Mouse (Mus musculus) cerebellum, postnatal 36 days (tissue): Measurements from ENCODE around the gene Rnf220.

Experiments used
- DNase-seq, 2 experiments: peaks; one replicate each; pipeline ENCODE4 v3.0.0; 2021 to 2022; ENCODE audit warnings: mixed read lengths in 2 of 2

Rnf220 gene

DNA sequence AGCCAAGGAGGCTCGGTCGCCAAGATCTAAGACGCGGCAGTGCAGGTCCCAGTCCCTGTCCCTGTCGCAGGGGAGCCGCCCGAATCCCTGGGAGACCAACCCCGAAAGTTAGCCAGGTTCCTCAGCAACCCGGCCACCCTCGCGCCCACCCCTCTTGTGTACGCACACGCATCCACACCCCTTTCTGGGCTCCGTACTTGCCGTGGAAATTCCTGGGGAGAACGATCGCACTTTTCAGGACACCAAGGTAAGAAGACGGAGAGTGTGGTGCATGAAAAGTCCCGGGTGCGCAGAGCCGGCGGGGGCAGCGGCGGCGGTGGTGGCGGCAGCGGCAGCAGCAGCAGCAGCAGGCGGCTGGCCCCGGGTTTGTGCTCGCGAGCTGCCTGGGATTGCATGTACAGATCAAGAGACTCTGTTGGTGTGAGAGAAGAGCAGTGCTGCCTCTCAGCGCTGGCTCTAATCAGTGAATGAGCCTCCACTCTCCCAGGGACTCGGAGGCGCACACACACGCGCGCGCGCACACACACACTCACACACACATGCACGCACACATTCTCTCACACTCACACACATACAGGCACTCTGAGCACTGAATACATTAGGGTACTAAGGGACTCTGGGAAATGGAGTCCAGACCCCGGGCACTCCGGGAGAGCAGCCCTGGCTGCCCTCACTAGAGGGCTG, at the start of gene Rnf220:
Rnf220 (minus strand) TSS at position 571 of the 684 bp plus-strand sequence.
- peak; percentile 10 to 14 for DNase-seq

DNA sequence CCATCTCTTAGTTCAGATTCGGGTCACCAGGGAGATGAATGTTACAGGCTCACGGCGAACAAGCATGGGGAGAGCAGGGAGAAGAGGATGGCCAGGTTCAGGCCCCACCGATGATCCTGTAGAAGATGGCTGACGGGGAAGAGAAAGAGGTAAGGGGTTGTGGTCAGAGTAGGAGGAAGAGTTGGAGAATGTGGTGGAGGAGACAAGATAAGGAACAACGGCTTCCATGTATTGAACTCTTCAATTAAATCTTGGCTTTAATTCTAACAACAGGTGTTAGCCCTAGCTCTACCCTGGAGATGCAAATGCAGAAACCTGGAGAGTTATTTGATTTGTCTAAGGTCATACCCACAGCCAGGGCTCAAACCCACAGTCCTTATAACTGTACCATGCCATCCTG, 49.8 kb upstream of the Rnf220 start:
- DNase-seq = no peak

DNA sequence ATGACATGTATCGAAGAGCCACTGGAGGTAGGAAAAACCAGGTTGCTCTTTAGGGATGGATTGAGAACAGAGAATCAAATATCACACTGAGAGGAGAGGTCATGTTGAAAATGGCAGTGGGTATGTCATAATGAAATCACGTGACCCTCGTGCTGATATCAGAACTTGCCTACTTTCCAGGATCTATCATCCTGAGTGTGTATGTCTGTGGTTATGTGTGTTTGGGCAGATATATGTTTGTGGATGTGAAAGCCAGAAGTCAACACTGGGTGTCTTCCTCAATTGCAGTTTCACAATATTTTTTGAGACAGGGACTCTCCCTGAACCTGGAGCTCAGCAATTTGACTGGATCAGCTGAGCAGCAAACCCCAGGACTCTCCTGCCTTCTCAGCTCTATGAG, 48.6 kb upstream of the Rnf220 start:
- DNase-seq = no peak

DNA sequence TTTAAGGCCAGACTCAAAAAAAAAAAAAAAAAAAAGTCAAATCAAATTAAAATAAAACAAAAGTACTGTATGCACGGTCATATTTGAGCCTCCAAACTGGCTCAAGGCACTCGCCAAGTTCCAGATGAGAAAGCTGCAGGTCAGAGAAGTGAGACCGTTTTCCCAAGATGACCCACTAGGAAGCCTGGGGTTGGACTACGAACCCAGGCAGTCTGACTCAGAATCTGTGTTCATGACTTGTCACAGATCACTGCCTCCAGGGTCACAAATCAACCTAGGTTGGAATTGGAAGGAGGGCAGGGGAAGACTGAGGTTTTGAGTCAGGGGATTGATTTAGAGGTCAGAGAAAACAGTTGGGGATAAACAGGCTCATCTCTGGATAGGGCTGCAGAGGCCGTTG, 43.7 kb upstream of the Rnf220 start:
- DNase-seq = no peak

DNA sequence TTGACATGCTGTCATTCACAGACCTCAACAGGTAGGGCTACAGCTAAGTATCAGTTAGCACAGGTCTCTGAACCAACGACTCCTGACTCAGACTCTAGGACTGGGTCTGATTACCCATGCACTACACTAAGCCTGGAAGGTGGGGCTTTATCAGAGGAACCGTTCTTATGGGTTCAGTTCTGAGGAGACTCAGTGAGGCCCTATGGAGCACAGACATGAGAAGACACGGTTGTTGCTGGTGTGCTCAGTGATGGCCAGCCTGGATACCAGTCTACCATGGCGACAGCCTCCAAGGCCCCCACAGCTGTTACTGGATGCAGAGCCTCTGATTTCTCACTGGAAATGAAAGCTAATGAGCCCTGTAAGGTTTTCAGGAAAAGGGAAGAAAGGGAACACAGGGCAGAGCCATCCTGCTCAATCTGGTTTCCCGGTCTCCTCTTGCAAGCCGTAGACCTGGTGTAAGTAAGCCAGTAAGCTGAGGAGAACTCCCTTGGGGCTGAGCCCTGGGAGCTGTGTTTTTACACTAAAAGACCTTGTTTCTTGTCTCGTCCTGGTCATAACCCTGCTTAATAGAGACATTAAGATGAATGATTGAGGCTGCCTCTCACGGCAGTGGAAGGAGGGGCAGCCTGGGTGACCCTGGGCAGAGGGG, 42.6 kb upstream of the Rnf220 start:
- no peak for DNase-seq

DNA sequence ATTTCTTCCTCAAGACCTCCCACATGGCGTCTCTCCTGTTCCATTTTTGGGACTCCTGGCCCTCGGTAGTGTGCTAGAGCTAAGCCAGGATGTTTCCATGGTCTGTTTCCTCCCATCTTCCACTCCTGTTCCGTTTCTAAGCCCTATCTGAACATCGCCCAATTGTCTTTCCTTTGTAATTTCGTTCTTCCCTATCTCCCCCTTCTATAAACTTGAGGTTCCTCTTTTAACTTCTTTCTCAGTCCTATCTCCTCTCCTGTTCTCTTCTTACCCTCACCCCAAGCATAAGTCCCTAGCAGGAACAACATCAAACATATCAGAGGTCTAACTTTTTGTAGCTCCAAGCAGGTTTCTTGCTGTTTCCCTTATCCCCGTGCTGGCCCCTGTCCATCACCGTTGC, 40.1 kb upstream of the Rnf220 start:
- no peak for DNase-seq

DNA sequence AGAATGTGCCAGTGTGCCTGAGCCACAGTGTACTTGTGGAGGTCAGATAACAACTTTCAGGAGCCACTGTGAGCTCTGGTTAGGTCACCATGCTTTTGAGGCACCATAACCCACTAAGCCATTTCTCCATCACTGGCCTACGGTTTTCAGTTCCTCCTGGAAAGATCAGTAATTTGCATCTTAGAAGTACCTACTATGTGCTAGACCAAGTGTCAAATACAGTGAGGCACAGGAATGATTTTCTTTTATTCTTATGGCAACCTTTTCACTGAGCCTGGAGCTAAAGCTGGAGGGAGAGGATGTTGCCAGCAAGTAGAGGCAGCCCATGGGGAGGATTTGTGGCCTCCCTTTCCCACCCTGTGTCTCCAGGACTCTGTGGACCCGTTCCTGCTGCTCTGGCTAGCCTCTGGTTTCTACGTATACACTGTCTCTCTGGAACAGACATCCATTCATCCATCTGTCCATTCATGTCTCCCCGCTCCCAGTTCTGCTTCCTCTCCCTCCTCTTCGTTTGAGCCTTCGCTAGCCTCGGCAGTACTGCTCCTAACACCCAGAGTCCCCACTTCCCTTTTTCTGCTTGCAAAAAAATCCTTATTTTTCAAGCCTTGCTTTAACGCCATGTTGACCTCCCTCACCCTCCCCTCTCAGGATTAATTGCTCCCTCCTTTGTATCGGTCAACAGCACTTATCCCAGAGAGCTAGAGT, 38.8 kb upstream of the Rnf220 start:
- DNase-seq = no peak

DNA sequence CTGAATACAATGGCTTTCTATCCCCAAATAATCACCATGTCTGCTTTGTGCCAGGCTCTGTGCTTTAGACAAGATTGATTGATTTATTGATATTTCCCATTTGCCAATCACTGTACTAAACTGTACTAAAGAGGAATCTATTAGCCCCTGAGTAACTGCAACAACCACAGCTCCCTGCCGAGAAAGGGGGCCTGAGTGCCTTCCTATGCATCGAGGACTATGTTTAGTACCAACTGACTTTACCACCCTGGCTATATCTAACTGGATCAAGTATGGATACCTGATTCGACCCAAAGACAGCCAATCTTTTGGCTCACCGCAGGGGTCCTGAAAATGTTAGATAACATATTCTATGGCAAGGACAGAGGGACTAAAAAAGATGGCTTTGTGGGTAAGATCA, 33.0 kb upstream of the Rnf220 start:
- DNase-seq = no peak

DNA sequence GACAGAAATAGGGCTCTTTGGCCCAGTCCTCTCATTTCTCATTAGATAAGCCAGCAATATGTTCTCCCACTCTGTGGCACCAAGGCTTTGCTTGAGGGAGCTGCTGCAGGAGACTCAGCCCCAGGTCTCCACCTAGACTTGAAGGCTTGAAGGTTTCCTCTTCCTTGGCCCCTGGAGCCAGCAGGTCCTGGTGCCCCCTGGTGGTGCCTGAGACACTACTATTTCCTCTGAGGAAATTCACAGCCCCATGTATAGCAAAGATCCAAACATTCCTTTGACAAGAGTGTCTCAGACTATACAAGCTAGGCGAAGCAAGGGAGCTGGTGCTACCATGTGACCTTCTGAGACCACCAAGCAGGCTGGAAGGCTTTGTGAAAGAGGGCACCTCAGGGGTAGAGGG, 31.1 kb upstream of the Rnf220 start:
- peak; percentile 9 to 17 for DNase-seq

DNA sequence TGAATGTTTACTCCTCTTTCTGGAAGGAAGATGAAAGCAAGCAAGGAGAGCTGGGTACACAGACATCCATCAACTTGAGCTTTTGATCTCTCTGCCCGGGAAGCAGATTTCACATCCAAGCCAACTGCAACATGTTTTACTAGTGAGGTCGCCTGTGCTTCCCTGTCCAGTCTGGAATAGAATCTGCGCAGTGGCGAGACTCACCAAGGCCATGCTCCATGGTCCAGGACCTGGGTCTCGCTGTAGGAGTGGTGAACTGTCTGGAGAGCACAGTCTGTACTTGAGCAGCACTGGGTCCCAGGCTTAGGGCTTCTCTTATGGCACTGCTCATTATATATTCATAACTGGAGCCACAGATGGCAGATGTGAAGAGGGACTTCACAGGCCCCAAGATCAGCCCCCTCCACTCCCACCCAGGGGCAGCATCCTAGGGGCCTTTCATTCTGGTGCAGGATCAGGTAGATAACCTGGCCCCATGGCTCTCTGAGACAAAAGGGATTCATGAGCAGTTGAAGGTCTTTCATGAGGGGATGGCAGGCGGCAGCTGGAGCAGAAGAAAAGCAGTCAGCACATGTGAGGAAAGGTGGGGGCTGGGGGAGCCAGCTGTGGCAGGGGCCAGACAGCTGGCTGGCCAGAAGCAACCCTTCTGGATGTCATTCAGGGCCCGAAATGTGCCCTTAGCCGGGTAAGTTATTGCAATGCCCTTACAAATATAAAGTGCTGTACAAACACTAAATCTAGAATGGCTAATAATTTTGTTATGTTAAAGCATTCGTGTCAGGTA, 30.5 kb upstream of the Rnf220 start:
- DNase-seq = no peak

DNA sequence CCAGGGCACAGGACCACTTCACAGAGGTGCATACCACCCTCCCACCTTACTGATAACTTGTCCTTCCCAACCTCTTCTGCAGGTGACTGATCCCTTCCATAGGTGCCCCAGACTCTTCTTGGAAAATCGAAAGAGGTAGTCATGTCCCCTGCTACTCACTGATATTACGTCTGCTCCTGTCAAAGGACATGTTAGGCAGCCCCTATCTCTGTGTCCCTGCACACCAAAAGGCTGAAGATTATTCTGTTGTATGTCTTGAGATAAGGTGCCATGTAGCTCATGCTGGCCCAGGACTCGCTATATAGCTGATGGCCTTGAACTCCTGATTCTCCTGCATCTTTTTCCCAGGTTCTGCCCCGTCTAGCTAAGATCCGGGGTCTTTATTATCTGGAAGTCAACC, 29.1 kb upstream of the Rnf220 start:
- no peak for DNase-seq

DNA sequence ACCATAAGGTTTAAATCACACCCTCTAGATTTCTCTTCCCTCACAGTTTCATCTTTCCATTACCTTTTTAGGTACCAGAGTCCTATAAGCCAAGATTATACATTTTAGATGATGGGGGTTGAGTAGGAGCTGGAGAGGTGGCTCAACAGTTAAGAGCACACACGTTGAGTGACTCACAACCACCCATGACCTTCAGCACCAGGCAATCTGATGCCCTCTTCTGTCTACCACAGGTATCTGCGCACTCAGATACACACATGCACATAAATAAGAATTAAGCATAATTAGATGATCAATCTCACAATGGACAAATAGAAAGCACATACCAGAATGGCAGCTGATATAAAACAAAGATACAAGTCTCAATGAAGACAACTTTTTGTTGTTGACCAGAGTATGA, 24.5 kb upstream of the Rnf220 start:
- no peak for DNase-seq

DNA sequence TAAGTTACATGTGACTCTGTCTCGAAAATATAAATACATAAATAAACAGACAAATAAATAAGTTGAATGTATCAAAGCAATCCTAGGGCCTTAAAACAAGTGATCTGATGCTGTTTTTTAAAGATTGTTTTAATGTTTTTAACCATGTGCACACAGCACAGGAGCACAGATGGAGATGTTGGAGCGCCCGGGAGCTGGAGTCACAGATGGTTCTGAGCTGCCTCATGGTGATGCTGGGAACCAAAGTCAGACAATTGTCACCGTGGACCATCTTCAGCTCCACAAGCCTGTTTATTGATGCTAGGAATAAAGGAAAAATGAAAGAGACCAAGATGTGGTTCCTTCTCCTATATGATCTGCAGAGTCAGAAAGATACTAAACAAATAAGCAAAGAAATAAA, 21.4 kb upstream of the Rnf220 start:
- DNase-seq = no peak

DNA sequence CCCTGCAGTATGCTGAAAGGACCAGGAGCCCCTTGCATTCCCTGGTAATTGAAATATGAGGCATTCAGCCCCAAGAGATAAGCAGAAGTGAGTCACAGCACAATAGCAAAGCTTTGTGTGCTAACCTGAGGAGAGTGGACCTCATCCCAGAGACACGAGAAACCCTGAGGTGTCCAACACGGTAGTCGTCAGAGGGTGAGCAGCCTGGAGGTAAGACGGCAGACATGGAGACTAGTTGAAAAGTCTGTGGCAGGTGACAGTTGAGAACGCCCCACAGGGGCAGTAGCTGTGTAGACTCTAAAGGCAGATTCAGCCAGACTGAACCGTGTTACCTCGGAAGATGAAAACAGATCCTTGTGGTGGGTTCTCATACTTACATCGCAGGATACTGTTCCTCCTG, 2.2 kb upstream of the Rnf220 start:
- DNase-seq = no peak

DNA sequence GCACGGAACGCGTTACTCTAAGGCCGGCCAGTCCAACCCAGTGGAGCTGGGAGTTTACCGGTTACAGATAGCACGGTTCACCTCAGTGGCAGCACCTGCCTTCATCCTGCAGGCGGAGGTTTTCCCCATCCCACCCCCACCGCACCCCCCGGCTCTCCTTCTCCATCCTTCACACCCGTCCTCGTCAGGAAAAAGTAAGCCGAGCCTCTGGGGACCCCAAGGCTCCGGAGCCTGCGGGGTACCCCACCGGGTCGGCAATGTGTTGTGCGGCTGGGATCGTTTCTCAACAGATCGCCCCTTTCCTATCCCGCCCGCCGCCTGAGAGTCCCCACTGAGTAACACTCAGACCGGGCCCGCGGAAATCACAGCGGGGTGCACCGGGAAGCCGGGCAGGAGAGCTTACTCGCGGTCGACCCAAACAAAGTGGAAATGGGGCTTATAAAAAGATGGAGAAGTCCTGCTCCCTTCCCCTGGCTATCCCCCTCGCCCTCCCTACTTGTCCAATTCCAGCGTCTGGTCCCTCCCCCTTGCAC, 917 bp downstream of the Rnf220 start:
- peak in 1 of 2 experiments; percentile 6 for DNase-seq

DNA sequence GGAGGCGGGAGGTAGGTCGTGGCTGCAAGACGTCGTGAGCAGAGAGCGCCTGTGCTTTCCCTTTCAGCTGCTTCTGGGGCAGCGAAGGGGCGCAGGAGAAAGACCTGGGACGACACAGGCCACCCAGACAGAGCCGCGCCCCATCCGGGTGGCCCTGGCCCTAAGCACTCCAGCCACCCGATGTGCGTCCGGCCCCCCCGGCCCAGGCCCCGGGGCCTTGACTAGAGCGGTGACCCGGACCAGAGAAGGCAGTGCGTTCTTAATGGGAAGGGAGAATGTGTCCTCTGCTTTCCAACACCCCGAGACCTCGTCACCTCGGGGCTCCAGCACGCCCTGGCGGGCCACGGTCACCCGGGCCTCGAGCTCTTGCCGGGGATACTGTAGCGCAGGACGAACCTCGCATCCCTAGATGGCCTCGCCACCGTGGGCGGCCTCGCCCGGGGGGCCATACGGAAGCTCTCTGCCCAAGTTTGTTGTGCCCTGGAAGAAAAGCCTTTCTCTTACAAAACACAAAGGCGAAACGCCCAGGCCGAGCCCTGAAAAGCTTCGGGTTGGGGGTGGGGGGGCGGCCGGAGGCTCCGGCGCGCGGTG, 1.8 kb downstream of the Rnf220 start:
- DNase-seq = peak in 1 of 2 experiments; percentile 7

DNA sequence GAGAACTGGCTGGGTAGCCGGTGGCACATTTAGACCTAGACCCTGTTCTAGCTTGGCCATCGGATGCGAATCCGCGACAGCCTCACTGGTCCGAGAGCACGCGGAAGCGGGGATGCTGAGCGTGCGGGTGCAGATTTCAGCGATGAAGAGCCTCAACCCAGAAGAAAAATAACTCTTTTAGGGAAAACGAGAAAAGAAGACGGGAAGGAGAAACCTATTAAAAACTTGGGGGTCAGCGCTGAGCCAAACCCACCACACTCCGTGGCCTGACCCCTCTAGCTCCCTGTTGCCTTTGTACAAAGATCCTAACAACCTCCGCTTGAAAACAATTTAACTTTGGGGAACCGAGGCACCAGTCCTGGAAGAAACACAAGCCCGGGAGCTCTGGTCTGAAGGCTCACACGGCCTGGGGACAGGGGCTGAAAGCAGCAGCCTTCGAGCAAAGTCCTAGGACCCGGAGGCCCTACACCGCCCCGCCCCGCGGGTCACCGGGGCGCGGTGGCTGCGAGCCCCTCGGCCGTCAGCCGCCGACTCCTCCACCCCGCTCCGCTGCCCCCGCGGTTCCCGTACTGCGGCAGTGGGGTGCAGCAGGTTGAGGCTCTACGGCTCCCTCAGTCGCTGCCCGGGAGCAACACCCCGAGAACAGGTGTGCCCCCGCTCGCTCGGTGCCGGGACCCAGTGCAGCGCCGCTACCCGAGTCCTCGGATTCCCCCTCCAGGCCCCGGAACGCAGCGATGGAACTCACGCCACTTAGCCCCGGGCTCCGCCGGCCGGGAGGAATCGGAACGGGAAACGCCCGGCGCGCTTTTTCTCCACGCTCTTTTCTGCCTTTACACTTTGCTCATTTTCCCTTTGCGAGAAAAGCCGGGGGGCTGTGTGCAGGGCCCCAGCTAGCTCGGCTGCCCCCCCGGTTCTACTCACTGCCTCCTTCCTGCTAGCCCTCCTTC, 2.7 kb downstream of the Rnf220 start:
- peak; percentile 14 to 22 for DNase-seq

DNA sequence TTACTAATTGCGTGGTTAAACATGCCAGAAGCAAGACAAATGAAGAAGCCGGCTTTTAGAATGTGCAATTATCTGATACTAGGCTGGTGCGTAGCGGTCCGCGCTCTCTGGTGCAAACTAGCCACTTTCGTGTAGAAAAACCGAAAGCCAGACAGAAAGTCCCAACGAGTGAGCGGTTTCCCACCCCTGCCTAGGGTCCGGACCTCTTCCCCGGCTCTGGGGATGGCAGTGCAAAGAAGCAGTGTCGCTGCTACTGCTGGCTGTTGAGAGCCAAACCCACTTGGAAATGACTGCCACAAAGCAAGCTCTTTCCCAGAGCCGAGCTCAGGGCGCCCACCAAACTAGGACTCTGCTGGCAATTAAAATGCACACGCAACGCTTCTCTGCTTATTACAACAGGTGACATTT, 3.7 kb downstream of the Rnf220 start:
- peak in 1 of 2 experiments; percentile 32 for DNase-seq

DNA sequence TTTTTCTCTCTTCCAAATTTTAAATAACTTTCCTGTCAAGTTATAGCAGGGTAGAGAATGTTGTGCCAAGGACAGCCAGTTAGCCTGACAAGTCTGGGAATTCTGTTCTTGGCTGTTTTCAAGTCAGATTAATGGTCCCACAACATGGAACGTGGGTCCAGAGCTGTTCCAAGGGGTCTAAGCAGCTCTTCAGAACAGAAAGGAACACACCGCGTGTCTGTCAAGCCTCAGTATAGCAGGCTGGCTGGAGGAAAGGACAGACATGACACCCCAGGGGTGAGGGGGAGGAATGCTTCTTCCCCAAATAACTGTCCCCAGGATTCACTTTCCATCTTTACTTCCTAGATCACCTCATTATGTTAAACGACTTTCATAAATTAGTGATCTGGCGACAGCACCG, 5.0 kb downstream of the Rnf220 start:
- DNase-seq = no peak

DNA sequence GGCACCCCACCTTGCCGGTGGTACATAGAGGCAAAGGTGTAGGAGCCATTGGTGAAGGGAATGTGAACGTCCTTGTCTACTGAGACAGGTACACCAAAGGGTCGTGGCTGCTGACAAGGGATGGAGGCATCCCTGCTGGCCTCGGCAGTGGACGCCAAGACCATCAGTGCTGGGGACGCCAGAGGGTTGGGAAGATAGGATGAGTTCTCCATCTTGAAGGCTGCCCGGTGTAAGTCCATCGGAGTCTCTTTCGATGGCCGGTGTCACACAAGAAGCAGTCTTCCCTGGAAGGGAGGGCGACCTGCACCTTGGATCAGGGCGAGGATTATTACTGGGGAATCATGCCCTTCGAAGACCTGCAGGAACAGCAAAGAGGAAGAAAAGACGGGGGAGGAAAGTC, 6.9 kb downstream of the Rnf220 start:
- DNase-seq = no peak

DNA sequence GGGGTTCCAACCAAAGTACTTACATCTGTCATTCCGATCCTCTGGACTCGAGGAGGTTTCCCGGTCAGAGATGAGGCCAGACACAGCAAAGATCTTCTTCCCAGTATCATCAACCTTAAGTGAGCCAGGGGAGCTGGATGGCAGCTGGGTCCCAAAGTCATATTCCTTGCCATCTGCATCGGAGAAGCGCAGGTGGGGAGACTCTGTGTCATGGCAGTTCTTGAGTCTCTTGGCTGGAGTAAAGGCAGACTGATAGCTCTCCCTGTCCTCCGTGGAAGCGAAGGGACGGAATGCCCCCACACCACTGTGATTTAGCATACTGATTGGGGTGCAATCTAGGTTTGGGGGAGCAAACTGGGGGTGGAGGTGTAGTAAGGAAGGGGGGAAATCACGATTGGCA, 7.3 kb downstream of the Rnf220 start:
- DNase-seq = no peak

DNA sequence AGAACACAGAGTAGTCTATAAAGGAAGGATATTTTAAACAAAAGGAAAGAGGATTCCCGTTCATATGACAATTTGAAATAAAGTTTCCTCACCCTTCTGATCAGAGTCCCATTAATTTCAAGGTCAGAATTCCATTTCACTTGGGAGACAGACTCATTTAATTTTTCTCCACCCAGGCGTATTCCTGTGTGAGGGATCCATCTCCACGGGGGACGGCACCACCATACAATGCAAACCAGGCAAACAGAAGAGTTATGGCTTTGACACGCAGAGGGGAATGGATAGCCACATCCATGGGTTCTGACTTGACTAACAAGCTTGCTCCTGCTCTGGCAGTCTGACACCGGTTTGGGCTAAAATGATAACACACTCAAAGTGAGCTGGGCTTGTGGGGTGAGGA, 9.4 kb downstream of the Rnf220 start:
- no peak for DNase-seq
